Mouse (Mus musculus) heart, postnatal 25 days (tissue): ENCODE results near the gene Gm20854. TPM values are rescaled to one million over a fixed set of nuclear protein-coding genes. Genes with fewer than 3 reads are reported as not detected.
"Not testable (repeated sequence)": the region's sequence is repeated elsewhere in the genome, so short reads cannot be mapped to it uniquely, and the experiment has no call there.

Experiments
- DNase-seq: peaks from one replicate; pipeline ENCODE4 v3.0.0; 2022; ENCODE audit warnings: low spot score
- intact Hi-C: fragments of 180-260 bp; cut with DNase I; formaldehyde crosslinking; loops from one replicate; pipeline ENCODE4 v1.15.1; 2025
- total RNA-seq, 2 experiments: library from RNA; stranded (reverse); gene quantifications; 2 replicates each; pipeline ENCODE4 v1.2.3; 2021

The Gm20854 gene
- not detected for total RNA-seq

- DNase-seq, intact Hi-C loops: not testable (repeated sequence)
These were observed at the start of gene Gm20854 for GRCm38 (mm10) chrY:85530808-85531207. TSS of gene Gm20854 (minus strand) at chrY:85530908.
